Mouse (Mus musculus): ENCODE results near the gene Wdr4. TPM values are rescaled to one million over a fixed set of nuclear protein-coding genes. Genes with fewer than 3 reads are reported as not detected.
"Not testable (repeated sequence)": the region's sequence is repeated elsewhere in the genome, so short reads cannot be mapped to it uniquely, and the experiment has no call there.

The Wdr4 gene
- polyA plus RNA-seq, 1 experiment = 26.7 TPM

GRCm38 (mm10) chr17:31535871-31536629 lies 16.3 kb upstream of the Wdr4 start:
- DNase-seq (ENCODE audit: low spot score) = no peak

- DNase-seq (ENCODE audit: low spot score) = no peak
Measured at GRCm38 (mm10) chr17:31535358-31535757, 15.6 kb upstream of the Wdr4 start.

- DNase-seq (ENCODE audit: low spot score) = not testable (repeated sequence)
Measured at GRCm38 (mm10) chr17:31532331-31532730, 12.6 kb upstream of the Wdr4 start.

DNA sequence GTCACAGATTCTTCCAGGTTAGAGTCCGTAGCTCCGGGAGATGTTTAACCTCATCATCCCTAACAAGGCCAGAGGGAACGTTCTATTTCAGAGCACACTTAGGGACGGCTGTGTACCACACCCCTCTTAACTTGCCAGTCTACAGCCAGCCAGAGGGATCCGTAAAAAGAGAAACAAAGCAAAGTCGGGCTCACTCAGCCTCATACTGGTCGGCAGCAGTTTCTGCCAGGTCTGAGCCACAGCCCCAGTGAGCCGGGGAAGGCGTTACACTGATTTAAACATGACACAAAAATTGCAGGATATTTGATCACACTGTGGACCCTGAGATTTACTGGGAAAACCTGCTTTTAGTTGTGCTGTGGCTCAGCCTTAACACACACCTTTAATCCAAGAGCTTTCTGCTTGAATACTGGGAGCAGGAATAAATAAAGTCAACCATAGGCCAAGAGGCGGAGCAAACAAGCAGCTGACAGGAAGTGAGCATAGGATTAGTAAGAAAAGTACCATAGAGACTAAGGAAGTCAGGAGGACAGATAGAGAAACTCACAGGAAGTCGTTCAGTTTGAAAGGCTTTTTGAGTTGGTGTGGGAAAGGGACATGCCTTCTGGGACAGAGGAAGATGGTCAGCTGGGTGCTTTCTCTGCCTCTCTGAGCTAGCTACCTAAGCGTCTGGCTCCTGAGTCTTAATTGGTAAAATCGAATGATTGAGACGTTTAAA lies 11.8 kb upstream of the Wdr4 start:
- DNase-seq (ENCODE audit: low spot score) = no peak

DNA sequence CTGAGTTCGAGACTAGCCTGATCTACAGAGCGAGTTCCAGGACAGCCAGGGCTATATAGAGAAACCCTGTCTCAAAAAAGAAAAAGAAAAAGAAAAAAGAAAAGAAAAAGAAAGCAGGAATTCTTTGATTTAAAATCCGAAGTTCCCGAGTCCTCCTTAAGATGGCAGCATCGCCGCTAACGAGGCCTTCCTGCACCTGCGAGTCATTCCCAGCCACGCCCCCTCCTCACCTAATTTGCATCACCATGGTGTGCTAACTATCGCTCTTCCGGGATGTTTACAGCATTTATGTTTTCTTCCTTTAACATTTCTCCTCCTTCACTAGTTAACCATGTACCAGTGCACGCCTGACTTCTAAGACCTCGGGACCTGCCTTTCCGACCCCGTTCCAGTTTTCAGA lies 9.5 kb upstream of the Wdr4 start:
- DNase-seq (ENCODE audit: low spot score) = no peak

- DNase-seq (ENCODE audit: low spot score) = no peak
Measured at GRCm38 (mm10) chr17:31525816-31526215, 6.0 kb upstream of the Wdr4 start.

- DNase-seq (ENCODE audit: low spot score) = no peak
Measured at GRCm38 (mm10) chr17:31525114-31525513, 5.3 kb upstream of the Wdr4 start.

GRCm38 (mm10) chr17:31521948-31522347 lies 2.2 kb upstream of the Wdr4 start:
- DNase-seq (ENCODE audit: low spot score) = no peak

DNA sequence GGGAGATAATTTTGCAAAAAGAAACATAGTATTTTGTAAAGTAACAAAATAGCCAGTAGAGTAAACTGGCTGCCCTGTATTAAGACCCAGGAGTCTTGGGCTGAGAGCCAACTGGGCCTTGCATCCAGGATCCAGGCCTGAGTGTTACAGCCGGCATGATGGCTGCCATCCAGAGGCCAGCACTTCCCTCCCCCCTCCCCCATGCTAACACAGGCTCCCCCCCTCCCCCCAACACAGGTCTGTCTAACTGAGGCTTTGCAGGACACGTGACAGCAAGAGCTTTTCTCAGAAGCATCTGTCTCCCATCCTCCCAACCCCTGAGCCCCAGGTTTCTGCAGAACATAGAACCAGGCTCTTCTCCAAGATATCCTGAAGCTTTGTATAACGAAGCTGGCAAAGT lies 1.1 kb upstream of the Wdr4 start:
- no peak for DNase-seq (ENCODE audit: low spot score)

DNA sequence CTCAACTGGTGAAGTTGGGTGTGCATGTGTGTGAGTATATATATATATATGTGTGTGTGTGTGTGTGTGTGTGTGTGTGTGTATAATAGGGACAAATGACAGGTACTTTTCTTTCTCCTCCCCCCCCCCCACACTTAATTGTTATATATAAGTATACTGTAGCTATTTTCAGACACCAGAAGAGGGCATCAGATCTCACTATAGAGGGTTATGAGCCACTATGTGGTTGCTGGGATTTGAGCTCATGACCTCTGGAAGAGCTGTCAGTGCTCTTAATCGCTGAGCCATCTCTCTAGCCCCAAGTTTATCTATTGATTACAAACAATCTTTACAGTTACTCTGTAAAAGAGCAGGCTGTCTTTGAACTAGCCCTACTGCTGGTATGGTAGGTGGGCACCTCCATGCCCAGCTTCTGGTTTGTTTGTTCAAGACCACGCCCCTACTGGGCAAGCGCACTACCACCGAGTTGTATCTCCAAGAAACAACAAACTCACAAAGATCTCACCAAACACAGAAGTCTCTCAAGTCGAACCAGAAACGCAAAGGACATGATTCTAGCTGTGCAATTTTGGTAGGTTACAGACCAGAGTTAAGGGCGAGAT lies 335 bp downstream of the Wdr4 start:
- DNase-seq (ENCODE audit: low spot score) = no peak

DNA sequence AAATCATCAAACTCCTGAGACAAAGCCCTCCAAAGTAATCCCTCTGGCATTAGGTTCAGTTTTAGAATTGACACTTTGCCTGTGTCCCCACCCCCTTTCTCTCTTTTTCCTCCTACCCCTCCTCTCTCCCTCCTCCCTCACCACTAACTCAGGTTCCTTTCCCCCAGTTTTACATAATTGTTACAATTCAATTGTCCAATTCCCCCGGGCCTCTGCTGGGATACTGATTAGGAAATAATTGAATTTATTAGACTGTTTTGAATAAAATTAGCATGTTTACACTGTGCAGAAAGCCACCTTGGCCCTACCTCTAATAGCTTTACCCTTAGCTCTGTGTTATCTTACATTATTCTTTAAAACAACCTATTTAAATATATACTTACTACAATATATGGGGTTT lies 5.1 kb downstream of the Wdr4 start:
- no peak for DNase-seq (ENCODE audit: low spot score)

- no peak for DNase-seq (ENCODE audit: low spot score)
Measured at GRCm38 (mm10) chr17:31512593-31512992, 7.2 kb downstream of the Wdr4 start.

- peak; percentile 76 for DNase-seq (ENCODE audit: low spot score)
Measured at GRCm38 (mm10) chr17:31511792-31512495, 7.8 kb downstream of the Wdr4 start.

- DNase-seq (ENCODE audit: low spot score) = no peak
Measured at GRCm38 (mm10) chr17:31510944-31511343, 8.8 kb downstream of the Wdr4 start.

GRCm38 (mm10) chr17:31506282-31506681 lies 13.5 kb downstream of the Wdr4 start:
- no peak for DNase-seq (ENCODE audit: low spot score)

- DNase-seq (ENCODE audit: low spot score) = no peak
Measured at GRCm38 (mm10) chr17:31505013-31505412, 14.8 kb downstream of the Wdr4 start.

- no peak for DNase-seq (ENCODE audit: low spot score)
Measured at GRCm38 (mm10) chr17:31503936-31504335, 15.8 kb downstream of the Wdr4 start.

- no peak for DNase-seq (ENCODE audit: low spot score)
Measured at GRCm38 (mm10) chr17:31503337-31503736, 16.4 kb downstream of the Wdr4 start.

DNA sequence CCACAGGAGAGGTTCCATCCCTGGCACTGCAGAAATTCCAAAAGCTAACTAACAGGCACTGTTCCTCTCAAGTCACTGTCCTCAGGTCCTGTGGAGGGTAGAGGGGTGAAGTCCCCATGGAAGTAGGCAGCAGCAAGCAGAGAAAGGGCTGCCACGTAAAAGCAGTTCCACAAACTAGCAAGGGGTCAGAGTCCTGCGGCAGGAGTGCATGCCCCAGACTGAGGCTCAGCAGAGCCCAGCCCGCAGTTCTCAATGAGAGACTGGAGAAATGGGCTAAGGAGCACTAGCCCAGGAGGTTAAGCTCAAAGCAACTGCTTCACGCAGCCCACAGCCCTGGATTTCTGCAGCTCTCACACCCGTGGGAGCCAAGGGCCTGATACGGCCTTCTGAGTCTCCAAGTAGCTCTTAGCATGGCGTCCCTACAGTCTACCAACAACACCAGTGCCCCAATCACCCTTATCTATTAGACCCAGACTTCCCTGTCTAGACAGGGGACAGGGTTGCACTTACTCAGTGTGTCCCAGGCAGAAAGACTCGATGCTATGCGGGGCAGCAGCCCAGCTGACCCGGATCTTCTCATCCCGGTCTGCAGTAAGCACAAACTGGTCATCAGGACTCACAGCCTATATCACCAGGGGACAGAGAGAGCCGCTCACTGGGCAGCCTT lies 17.4 kb downstream of the Wdr4 start:
- DNase-seq (ENCODE audit: low spot score) = no peak

GRCm38 (mm10) chr17:31500908-31501307 lies 18.9 kb downstream of the Wdr4 start:
- DNase-seq (ENCODE audit: low spot score) = no peak

GRCm38 (mm10) chr17:31500416-31500815 lies 19.4 kb downstream of the Wdr4 start:
- no peak for DNase-seq (ENCODE audit: low spot score)

DNA sequence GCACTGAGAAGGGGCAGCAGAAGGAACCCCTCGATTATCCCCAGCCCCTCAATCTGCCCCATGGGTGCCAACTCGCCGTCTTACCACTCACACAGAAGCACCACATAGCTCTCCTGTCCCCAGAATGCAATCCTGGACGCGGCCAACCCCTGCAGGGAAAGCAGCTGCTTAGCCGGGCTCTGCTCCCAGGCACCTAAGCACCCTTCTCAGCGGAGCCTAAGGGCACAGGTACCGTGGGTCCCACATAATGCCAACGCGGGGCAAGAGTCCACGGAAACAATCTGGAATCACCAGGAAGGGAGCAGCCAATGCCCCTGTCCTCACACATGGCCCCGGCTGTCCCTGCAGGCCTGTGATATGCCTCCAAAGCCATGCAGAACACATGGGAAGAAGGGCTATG lies 20.1 kb downstream of the Wdr4 start:
- DNase-seq (ENCODE audit: low spot score) = no peak
